Mouse (Mus musculus): ENCODE measurements at regions not wholly inside any gene's neighbourhood (a gene's known extent, or its start where the extent isn't known, plus 50 kb on each side); places are given as distances from the start of the nearest gene placed in this dataset.

DNA sequence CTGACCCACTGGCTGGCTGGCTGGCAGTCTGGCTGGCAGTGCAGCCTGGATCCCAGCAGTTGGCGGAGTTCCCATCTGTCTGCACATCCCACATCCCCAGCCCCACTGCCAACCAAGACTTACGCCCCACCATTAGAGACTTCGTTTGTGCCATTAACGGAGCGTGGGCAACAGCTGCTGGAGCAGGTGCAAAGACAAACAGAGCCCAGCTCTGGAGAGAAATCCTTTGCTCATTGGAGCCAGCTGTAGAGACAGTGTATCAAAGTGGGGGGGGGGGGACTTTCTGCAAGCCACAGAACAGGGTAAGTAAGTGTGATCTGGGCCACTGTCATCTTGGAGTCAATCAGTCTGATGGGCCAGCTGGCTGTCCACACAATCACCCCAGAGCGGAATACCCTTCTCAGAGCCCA is 52.3 kb downstream of the Rplp1 start:
- no peaks in the 10 kb centered on the region for H3K27me3 ChIP-seq (replicated peaks; ENCODE audit: control insufficient read depth, insufficient read depth, low read length)
- peak; percentile 91 for ATAC-seq
- H3K27ac ChIP-seq (ENCODE audit: low read depth, low read length) = peak overlapping the region; percentile 59; the same call in 1 of the 2 replicates
- H3K4me1 ChIP-seq (ENCODE audit: control insufficient read depth, insufficient read depth, low read length) = peaks cover 2% of the 10 kb centered on the region; the same call in 1 of the 2 replicates
- 29% methylated on average over 6 of the region's 6 CpGs for WGBS
- no peak overlapping the region for H3K9ac ChIP-seq (ENCODE audit: low read length)
- no peak overlapping the region for H3K4me2 ChIP-seq (ENCODE audit: low read length)
- peak; percentile 89 for DNase-seq (ENCODE audit: low spot score)
- no peaks in the 10 kb centered on the region for H3K36me3 ChIP-seq (ENCODE audit: control insufficient read depth, insufficient read depth, low read length)
- H3K9me3 ChIP-seq (replicated peaks; ENCODE audit: control insufficient read depth, low read length) = no peaks in the 10 kb centered on the region
- no peak overlapping the region for H3K4me3 ChIP-seq (ENCODE audit: low read depth, low read length)

DNA sequence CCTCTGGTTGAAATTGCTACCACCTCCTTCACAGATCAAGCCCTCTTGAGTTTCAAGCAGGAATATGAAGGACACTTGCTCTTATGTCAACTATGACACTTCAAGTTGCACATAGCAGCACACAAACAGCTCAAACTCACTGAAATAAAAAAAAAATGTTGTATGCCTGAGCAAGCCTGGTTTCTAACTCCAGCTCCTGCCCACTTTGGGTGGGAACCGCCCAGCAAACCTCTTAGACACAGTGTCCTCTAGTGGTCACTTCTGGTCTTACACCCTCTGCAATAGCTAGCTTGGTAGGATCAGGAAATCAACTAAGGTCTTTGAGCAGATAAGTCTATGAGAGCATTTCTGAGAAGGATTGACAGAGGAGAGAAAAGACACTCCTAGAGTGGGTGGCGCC is 54.2 kb downstream of the Rplp1 start:
- H3K27me3 ChIP-seq (replicated peaks; ENCODE audit: control insufficient read depth, insufficient read depth, low read length) = no peaks in the 10 kb centered on the region
- H3K9ac ChIP-seq (ENCODE audit: low read length) = no peak overlapping the region
- 23% methylated on average over 2 of the region's 2 CpGs for WGBS
- H3K9me3 ChIP-seq (replicated peaks; ENCODE audit: control insufficient read depth, low read length) = no peaks in the 10 kb centered on the region
- H3K36me3 ChIP-seq (ENCODE audit: control insufficient read depth, insufficient read depth, low read length) = no peaks in the 10 kb centered on the region
- H3K4me3 ChIP-seq (ENCODE audit: low read depth, low read length) = no peak overlapping the region
- ATAC-seq = no peak
- H3K4me1 ChIP-seq (ENCODE audit: control insufficient read depth, insufficient read depth, low read length) = peaks cover 5% of the 10 kb centered on the region; the same call in 1 of the 2 replicates
- DNase-seq (ENCODE audit: low spot score) = peak; percentile 74
- no peak overlapping the region for H3K27ac ChIP-seq (ENCODE audit: low read depth, low read length)
- H3K4me2 ChIP-seq (ENCODE audit: low read length) = no peak overlapping the region

DNA sequence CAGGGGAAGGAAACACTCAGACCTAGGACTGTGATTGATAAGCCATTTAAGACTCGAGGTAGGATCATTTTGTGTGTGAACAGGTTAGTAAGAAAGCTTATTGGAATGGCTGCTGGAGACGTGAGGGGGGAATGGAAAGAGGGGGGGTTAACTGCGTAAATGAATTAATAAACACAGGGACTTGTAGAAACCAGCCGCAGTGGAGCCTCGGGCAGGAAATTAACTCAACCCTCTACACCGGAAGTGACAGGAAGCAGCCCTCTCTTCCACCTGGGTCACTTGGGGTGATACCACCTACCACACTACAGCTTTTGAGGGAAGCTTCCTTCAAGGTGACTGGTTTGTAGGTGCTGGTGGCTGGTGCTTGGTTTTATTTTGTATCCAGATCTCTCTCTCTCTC is 54.9 kb downstream of the Rplp1 start:
- H3K27me3 ChIP-seq (replicated peaks; ENCODE audit: control insufficient read depth, insufficient read depth, low read length) = no peaks in the 10 kb centered on the region
- no peaks in the 10 kb centered on the region for H3K9me3 ChIP-seq (replicated peaks; ENCODE audit: control insufficient read depth, low read length)
- WGBS = 79% methylated on average over 6 of the region's 6 CpGs
- H3K9ac ChIP-seq (ENCODE audit: low read length) = no peak overlapping the region
- ATAC-seq = no peak
- no peak overlapping the region for H3K4me3 ChIP-seq (ENCODE audit: low read depth, low read length)
- H3K36me3 ChIP-seq (ENCODE audit: control insufficient read depth, insufficient read depth, low read length) = no peaks in the 10 kb centered on the region
- H3K27ac ChIP-seq (ENCODE audit: low read depth, low read length) = no peak overlapping the region
- DNase-seq (ENCODE audit: low spot score) = no peak
- H3K4me2 ChIP-seq (ENCODE audit: low read length) = no peak overlapping the region
- peaks cover 5% of the 10 kb centered on the region; the same call in 1 of the 2 replicates for H3K4me1 ChIP-seq (ENCODE audit: control insufficient read depth, insufficient read depth, low read length)

DNA sequence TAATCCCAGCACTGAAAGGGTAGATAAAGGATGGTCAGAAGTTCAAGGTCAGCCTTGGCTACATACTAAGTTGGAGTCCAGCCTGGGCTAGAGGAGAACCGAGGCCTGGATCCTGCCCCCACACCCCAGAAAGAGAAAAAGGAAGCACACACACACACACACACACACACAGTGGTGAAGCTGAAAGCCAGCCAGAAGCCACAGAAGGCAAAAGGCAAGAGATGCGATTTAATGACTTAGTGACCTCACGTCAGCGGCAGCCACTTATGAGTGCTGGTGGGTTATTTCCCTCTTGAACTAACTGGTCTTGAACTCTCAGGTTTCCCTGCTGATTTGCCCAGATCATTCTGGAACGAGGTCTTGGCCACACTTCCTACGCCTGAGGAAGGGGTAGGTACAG is 56.5 kb downstream of the Rplp1 start:
- ATAC-seq (no peak), DNase-seq (ENCODE audit: low spot score) (no peak)
- no peaks in the 10 kb centered on the region for H3K9me3 ChIP-seq (replicated peaks; ENCODE audit: control insufficient read depth, low read length)
- H3K27me3 ChIP-seq (replicated peaks; ENCODE audit: control insufficient read depth, insufficient read depth, low read length) = no peaks in the 10 kb centered on the region
- WGBS = 93% methylated on average over 6 of the region's 6 CpGs
- no peaks in the 10 kb centered on the region for H3K36me3 ChIP-seq (ENCODE audit: control insufficient read depth, insufficient read depth, low read length)
- no peak overlapping the region for H3K4me2 ChIP-seq (ENCODE audit: low read length)
- H3K4me3 ChIP-seq (ENCODE audit: low read depth, low read length) = no peak overlapping the region
- H3K9ac ChIP-seq (ENCODE audit: low read length) = no peak overlapping the region
- peaks cover 8% of the 10 kb centered on the region for H3K4me1 ChIP-seq (ENCODE audit: control insufficient read depth, insufficient read depth, low read length)
- H3K27ac ChIP-seq (ENCODE audit: low read depth, low read length) = no peak overlapping the region

DNA sequence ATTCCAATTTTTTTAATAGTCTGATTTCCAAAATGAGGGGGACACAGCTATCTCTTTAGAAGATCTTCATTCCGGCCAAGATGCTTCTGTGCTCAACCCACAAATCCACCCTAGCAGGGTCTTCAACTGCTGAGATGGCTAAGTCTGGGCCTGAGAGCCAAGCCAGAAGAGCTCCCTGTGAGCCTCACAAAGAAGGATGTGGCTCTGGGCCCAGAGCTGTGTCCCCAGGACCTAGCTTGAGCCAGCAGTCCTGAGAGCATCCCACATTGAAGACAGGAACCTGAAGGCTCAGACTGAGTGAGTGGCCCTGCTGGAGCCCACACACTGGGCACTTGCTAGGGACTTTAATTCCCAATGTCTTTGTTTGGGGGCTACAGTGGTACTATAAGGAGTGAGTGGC is 57.7 kb downstream of the Rplp1 start:
- ATAC-seq = no peak
- DNase-seq (ENCODE audit: low spot score) = no peak
- Histone ChIP-seq H3K9me3 (replicated peaks; ENCODE audit: control insufficient read depth, low read length) (no peaks in the 10 kb centered on the region), H3K4me3 (ENCODE audit: low read depth, low read length) (no peak overlapping the region), H3K27me3 (replicated peaks; ENCODE audit: control insufficient read depth, insufficient read depth, low read length) (no peaks in the 10 kb centered on the region), H3K27ac (ENCODE audit: low read depth, low read length) (no peak overlapping the region), H3K4me1 (ENCODE audit: control insufficient read depth, insufficient read depth, low read length) (peaks cover 5% of the 10 kb centered on the region), H3K36me3 (ENCODE audit: control insufficient read depth, insufficient read depth, low read length) (no peaks in the 10 kb centered on the region), H3K9ac (ENCODE audit: low read length) (no peak overlapping the region), H3K4me2 (ENCODE audit: low read length) (no peak overlapping the region)
- WGBS = 79% methylated on average over 1 of the region's 1 CpGs

DNA sequence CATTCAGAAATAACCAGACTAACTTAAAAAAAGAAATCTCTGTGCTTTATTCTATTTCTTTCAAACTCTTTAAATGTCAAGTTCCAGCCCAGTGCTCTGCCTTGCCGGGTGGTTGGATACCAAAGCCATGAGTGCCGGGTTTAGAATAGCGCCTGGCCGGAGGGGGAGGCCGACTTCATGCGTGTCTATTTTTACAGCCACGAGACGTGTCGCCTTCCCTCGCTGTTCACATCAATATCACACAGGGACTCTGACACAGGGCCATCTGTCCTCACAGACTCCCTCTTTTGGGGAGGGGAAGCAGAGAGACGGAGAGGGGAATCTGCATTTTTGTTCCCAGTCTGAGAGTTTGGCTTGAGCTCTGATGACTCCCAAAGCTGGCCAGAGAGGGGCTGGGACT is 58.7 kb downstream of the Rplp1 start:
- H3K36me3 ChIP-seq (ENCODE audit: control insufficient read depth, insufficient read depth, low read length) = no peaks in the 10 kb centered on the region
- WGBS = 67% methylated on average over 11 of the region's 11 CpGs
- no peaks in the 10 kb centered on the region for H3K27me3 ChIP-seq (replicated peaks; ENCODE audit: control insufficient read depth, insufficient read depth, low read length)
- H3K4me3 ChIP-seq (ENCODE audit: low read depth, low read length) = no peak overlapping the region
- no peak overlapping the region for H3K27ac ChIP-seq (ENCODE audit: low read depth, low read length)
- H3K4me1 ChIP-seq (ENCODE audit: control insufficient read depth, insufficient read depth, low read length) = peaks cover 5% of the 10 kb centered on the region
- H3K4me2 ChIP-seq (ENCODE audit: low read length) = no peak overlapping the region
- DNase-seq (ENCODE audit: low spot score) = peak; percentile 39
- no peak for ATAC-seq
- H3K9me3 ChIP-seq (replicated peaks; ENCODE audit: control insufficient read depth, low read length) = no peaks in the 10 kb centered on the region
- no peak overlapping the region for H3K9ac ChIP-seq (ENCODE audit: low read length)

DNA sequence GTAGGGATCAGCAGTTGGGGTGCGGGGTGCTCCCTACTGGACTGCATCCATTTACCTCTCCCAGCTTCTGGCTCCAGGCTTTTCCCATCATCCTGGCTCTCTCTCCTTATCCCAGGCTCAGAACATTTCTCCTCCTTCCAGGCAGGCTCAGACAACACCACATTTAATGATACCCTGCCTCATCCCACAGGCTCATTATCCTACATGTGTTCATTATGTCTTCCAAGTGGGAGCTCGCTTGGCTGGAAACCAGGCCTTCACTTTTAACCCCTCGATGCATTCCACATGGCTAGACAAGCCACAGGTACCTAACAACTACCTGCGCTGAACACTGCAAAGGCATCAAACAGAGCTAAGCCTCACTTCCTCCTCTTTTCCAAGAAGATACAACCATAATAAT is 60.5 kb downstream of the Rplp1 start:
- ATAC-seq (no peak), DNase-seq (ENCODE audit: low spot score) (no peak)
- Histone ChIP-seq H3K4me3 (ENCODE audit: low read depth, low read length) (no peak overlapping the region), H3K36me3 (ENCODE audit: control insufficient read depth, insufficient read depth, low read length) (no peaks in the 10 kb centered on the region), H3K4me1 (ENCODE audit: control insufficient read depth, insufficient read depth, low read length) (peaks cover 5% of the 10 kb centered on the region; the same call in 1 of the 2 replicates), H3K27me3 (replicated peaks; ENCODE audit: control insufficient read depth, insufficient read depth, low read length) (no peaks in the 10 kb centered on the region), H3K9me3 (replicated peaks; ENCODE audit: control insufficient read depth, low read length) (no peaks in the 10 kb centered on the region), H3K4me2 (ENCODE audit: low read length) (no peak overlapping the region), H3K27ac (ENCODE audit: low read depth, low read length) (no peak overlapping the region), H3K9ac (ENCODE audit: low read length) (no peak overlapping the region)
- 69% methylated on average over 4 of the region's 4 CpGs for WGBS

DNA sequence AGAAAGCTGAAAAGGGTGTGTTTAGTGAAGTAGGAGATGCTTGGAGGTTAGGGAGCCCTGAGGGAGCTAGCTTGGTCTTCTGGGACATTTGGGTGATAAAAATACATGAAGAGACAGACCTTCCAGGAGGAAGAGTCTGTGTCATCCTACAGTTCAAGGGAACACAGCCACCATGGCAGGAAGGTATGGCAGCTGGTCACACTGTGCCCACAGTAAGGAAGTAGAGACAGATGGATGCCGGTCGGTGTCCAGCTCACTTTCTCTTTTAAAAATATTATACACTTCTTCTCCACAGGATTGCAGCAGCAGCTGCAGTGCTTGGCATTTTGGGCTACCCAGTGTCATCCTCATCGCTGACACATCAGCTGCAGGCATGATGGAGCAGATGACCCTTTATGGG is 63.0 kb downstream of the Rplp1 start:
- Histone ChIP-seq H3K4me2 (ENCODE audit: low read length) (no peak overlapping the region), H3K9me3 (replicated peaks; ENCODE audit: control insufficient read depth, low read length) (no peaks in the 10 kb centered on the region), H3K27me3 (replicated peaks; ENCODE audit: control insufficient read depth, insufficient read depth, low read length) (no peaks in the 10 kb centered on the region), H3K4me1 (ENCODE audit: control insufficient read depth, insufficient read depth, low read length) (peaks cover 5% of the 10 kb centered on the region; the same call in 1 of the 2 replicates), H3K9ac (ENCODE audit: low read length) (no peak overlapping the region), H3K4me3 (ENCODE audit: low read depth, low read length) (no peak overlapping the region), H3K36me3 (ENCODE audit: control insufficient read depth, insufficient read depth, low read length) (no peaks in the 10 kb centered on the region), H3K27ac (ENCODE audit: low read depth, low read length) (no peak overlapping the region)
- no peak for DNase-seq (ENCODE audit: low spot score)
- 98% methylated on average over 3 of the region's 3 CpGs for WGBS
- no peak for ATAC-seq

DNA sequence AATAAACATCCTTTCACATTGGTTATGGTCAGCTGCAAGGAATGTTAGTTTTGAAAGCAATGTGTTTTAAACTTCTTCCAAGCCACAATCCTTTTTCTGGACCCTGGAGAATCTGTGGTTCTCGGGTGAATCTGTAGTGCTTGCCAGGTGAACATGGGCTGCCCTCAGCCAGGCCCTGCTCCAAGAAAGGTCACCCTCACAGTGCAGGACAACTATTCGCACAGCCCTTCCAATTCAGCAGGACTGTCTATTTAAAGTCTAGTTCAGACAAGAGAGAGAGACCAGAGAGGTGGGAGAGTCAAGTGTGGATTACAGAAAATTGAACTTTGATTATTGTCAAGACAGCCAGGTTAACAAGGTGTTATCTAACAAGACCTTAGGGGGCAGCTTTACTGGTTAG is 65.9 kb downstream of the Rplp1 start:
- no peak for DNase-seq (ENCODE audit: low spot score)
- no peak overlapping the region for H3K27ac ChIP-seq (ENCODE audit: low read depth, low read length)
- no peak for ATAC-seq
- H3K9me3 ChIP-seq (replicated peaks; ENCODE audit: control insufficient read depth, low read length) = no peaks in the 10 kb centered on the region
- H3K27me3 ChIP-seq (replicated peaks; ENCODE audit: control insufficient read depth, insufficient read depth, low read length) = no peaks in the 10 kb centered on the region
- H3K4me1 ChIP-seq (ENCODE audit: control insufficient read depth, insufficient read depth, low read length) = no peaks in the 10 kb centered on the region; the same call in 1 of the 2 replicates
- no peak overlapping the region for H3K9ac ChIP-seq (ENCODE audit: low read length)
- H3K4me2 ChIP-seq (ENCODE audit: low read length) = no peak overlapping the region
- H3K4me3 ChIP-seq (ENCODE audit: low read depth, low read length) = no peak overlapping the region
- no peaks in the 10 kb centered on the region for H3K36me3 ChIP-seq (ENCODE audit: control insufficient read depth, insufficient read depth, low read length)
- WGBS = 87% methylated on average over 2 of the region's 2 CpGs

All from forebrain, embryonic 14.5 days (tissue).